Mouse (Mus musculus) stomach, postnatal 0 days (tissue): Measurements from ENCODE around the gene Itga9.

Source experiments
- CTCF ChIP-seq: IDR thresholded peaks from 2 replicates; pipeline ENCODE4 v1.5.1; 2016; ENCODE audit warnings: antibody characterized with exemption, low read depth, mild to moderate bottlenecking, moderate library complexity
- EP300 ChIP-seq: optimal IDR thresholded peaks from 2 replicates; pipeline ENCODE3; 2016; ENCODE audit warnings: antibody characterized with exemption

DNA sequence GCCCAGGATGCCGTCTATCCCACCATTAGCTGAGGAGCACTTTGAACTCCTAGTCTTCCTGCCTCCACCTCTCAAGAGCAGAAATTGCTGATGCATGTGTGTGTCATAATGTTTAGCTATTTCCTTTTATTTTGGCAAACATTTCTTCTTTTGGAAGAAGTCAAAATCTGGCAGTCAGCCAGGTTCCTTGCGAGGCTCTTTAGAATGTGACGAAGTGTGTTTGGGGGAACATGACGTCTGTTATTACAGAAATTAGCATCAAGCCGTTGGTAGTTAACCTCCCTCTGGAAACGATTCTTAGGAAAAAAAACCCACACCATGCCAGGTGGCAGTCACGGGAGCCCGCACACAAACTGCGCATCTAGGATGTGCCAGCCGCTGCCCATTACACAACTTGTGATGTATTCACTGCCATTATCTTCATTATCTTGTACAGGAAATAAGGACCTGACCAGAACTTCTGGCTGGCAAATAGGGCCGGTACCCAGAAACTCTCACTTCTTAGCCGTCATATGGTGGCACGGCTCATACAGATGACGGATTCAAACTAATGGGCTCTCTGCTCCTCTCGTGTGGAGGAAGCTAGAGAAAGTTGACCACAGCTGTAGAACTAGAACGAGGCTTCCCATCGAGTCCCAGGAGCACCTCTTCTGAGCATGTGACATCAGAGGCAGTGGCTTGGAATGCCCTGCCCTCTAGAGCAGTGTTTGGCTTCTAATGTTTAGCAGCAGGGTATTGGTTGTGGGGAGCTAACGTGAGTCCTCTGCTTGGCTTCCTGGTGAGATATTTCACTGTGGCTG, 99.9 kb downstream of the Itga9 start:
- TF ChIP-seq EP300 (no peak), CTCF (no peak)
